Mouse (Mus musculus): Measurements from ENCODE around the gene Vav3. TPM values are rescaled to one million over a fixed set of nuclear protein-coding genes. Genes with fewer than 3 reads are reported as not detected.

Gene Vav3
- polyA plus RNA-seq, 1 experiment from 2014 or later, result 10.4 TPM

DNA sequence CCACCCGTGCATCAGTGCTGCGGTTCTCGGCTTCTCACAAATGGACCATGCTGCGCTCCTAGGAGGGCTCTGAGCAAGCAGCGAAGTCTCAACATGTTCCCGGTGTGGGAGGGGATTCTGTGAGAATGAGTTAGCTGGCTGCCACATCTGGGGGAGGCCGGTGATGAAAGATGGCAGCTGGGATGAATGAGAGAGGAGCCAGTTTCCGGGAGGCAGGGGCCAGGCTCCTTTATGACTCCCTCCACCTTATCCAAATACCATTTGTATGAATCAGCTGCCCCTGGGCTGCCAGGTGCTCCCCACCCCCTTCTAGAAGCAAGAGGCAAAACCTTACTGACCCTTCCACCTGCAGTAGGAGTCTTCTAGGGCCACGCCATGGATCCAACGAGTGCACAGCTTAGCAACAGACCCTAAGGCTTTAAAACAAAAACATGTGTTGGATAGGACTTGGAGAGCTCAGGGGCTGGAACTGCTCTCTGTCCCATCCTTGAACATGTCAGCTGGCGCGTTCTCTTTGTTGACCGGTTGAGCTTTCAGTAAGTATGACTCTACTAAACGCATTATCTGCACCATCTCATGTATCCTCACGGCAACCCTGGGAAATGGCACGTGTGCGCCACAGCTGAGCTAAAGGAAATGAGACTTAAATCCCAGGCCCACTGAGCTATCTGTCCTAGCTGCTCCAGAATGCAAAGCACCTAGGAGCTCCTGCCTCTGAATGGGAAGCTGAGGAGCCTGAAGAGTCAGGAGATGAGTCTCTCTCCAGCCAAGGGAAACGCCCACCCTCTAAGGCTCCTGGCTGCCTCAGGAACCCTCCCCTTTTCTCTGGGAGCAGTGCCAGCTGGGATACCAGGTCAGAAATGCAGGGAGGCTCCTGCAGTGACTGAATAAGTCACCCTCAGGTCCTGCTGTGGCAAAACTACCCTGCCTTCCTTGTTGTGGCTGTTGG, 30.9 kb upstream of the Vav3 start:
- Histone ChIP-seq H3K36me3 (ENCODE audit: control insufficient read depth, insufficient read depth) (no peaks in the 10 kb centered on the region), H3K27me3 (replicated peaks; ENCODE audit: control insufficient read depth, insufficient read depth, low read length) (no peaks in the 10 kb centered on the region), H3K9ac (ENCODE audit: low read depth, low read length) (no peak overlapping the region), H3K4me2 (replicated peaks; ENCODE audit: low read depth) (no peak overlapping the region), H3K9me3 (ENCODE audit: control insufficient read depth) (no peaks in the 10 kb centered on the region), H3K27ac (ENCODE audit: low read depth, low read length) (no peak overlapping the region), H3K4me3 (ENCODE audit: low read depth, low read length) (no peak overlapping the region), H3K4me1 (replicated peaks; ENCODE audit: control insufficient read depth, insufficient read depth, low read length) (no peaks in the 10 kb centered on the region)
- TF ChIP-seq CTCF (IDR thresholded peaks at IDR 0.05; ENCODE audit: low read depth), result no peak
- 78% methylated on average over 18 of the region's 18 CpGs for WGBS
- no peak for ATAC-seq

DNA sequence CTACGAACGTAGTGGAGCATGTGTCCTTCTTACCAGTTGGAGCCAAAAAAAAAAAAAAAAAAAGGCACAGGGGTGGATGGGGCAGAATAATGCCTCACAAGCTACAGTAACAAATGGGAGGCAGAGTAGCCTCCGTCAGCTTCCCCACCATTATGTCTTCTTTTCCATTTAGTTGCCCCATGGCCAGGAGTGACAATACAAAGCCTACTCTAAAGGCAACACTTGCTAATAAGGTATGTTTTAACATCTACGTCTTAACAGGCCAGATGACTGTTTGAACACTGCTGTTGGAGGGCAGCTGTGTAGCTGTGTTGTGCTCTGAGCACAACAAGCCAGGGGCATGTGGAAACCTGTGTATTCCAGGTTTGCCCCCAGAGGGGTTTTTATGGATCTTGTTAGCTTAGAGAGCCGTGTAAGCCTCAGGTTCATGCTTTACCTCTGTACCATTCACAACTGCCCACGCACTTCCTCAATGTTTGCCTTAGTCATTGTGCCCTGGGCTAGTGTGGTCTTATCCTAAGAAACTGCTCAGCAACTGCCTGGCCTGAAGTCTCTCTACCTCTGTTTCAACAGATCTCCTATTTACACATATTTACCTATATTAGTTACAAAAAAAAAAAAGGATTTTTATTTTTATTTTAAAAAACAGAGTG, 29.2 kb upstream of the Vav3 start:
- H3K9ac ChIP-seq (ENCODE audit: low read depth, low read length), result no peak overlapping the region
- H3K36me3 ChIP-seq (ENCODE audit: control insufficient read depth, insufficient read depth), result no peaks in the 10 kb centered on the region
- H3K4me2 ChIP-seq (replicated peaks; ENCODE audit: low read depth), result no peak overlapping the region
- no peak overlapping the region for H3K4me3 ChIP-seq (ENCODE audit: low read depth, low read length)
- no peaks in the 10 kb centered on the region for H3K9me3 ChIP-seq (ENCODE audit: control insufficient read depth)
- H3K4me1 ChIP-seq (replicated peaks; ENCODE audit: control insufficient read depth, insufficient read depth, low read length), result no peaks in the 10 kb centered on the region
- ATAC-seq, result no peak
- no peak overlapping the region for H3K27ac ChIP-seq (ENCODE audit: low read depth, low read length)
- TF ChIP-seq CTCF (IDR thresholded peaks at IDR 0.05; ENCODE audit: low read depth), result no peak
- WGBS, result 82% methylated on average over 6 of the region's 6 CpGs
- H3K27me3 ChIP-seq (replicated peaks; ENCODE audit: control insufficient read depth, insufficient read depth, low read length), result no peaks in the 10 kb centered on the region

DNA sequence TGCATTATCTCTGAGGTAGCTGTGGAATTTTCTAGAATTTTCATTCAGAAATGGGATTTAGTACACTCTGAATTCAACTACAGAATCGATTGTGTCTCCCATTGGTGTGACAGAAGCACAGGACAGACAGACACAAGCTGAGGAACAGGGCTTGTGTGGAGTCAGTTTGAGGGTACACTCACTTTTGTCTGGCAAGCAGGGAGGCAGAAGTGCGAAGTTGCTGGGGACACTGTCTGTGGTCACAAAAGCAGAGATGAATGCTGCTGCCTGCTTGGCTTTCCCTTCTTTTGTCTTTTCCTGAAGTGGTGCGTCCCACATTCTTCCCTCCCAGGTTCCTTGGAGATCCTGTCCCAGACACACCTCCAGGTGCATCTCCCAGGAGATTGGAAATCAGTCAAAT, 28.6 kb upstream of the Vav3 start:
- Histone ChIP-seq H3K4me3 (ENCODE audit: low read depth, low read length) (no peak overlapping the region), H3K9ac (ENCODE audit: low read depth, low read length) (no peak overlapping the region), H3K27me3 (replicated peaks; ENCODE audit: control insufficient read depth, insufficient read depth, low read length) (no peaks in the 10 kb centered on the region), H3K4me1 (replicated peaks; ENCODE audit: control insufficient read depth, insufficient read depth, low read length) (no peaks in the 10 kb centered on the region), H3K27ac (ENCODE audit: low read depth, low read length) (no peak overlapping the region), H3K9me3 (ENCODE audit: control insufficient read depth) (no peaks in the 10 kb centered on the region), H3K36me3 (ENCODE audit: control insufficient read depth, insufficient read depth) (no peaks in the 10 kb centered on the region), H3K4me2 (replicated peaks; ENCODE audit: low read depth) (no peak overlapping the region)
- 77% methylated on average over 3 of the region's 3 CpGs for WGBS
- ATAC-seq, result no peak
- TF ChIP-seq CTCF (IDR thresholded peaks at IDR 0.05; ENCODE audit: low read depth), result no peak

DNA sequence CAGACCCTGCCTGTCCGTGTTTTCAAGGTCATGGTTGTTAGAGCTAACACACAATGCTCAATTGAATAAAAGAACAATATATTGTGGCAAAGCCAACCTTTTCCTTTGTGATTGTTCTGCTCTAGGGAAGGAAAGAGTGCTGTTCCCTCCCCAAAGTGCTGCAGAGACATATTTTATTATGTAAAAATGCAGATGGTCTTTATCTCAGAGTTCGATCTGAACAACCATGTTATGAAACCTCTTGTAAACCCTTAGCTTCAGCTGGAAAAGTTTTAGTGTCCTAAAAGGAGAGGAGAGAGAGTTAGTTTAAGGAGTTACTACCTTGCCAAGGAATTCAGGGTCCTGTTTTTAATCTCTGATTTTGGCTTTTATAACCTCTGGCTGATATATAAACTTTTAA, 27.0 kb upstream of the Vav3 start:
- H3K4me1 ChIP-seq (replicated peaks; ENCODE audit: control insufficient read depth, insufficient read depth, low read length), result no peaks in the 10 kb centered on the region
- no peaks in the 10 kb centered on the region for H3K9me3 ChIP-seq (ENCODE audit: control insufficient read depth)
- TF ChIP-seq CTCF (IDR thresholded peaks at IDR 0.05; ENCODE audit: low read depth), result no peak

DNA sequence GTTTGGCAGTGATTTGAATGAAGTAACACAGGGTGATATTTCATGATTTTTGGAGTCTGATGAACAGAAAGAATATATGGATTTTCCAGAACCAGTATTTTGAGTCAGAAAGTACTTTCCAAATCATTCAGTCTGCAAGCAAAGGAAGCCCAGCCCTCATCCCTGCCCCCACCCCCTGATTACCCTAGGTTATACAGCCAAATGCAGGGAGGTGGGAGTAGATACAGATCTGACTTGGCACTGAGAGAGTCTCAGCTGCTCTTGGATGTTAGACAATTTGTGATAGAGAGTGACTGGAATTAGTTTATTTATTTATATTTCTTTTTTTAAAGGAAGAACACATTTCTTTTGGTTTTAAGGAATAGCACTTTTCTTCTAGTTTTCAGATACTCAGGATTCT, 18.2 kb upstream of the Vav3 start:
- H3K4me2 ChIP-seq (replicated peaks; ENCODE audit: low read depth), result no peak overlapping the region

More for the DNA sequence above, 27.0 kb upstream of the Vav3 start:
- Histone ChIP-seq H3K9ac (ENCODE audit: low read depth, low read length) (no peak overlapping the region), H3K27me3 (replicated peaks; ENCODE audit: control insufficient read depth, insufficient read depth, low read length) (no peaks in the 10 kb centered on the region), H3K36me3 (ENCODE audit: control insufficient read depth, insufficient read depth) (no peaks in the 10 kb centered on the region), H3K4me3 (ENCODE audit: low read depth, low read length) (no peak overlapping the region), H3K4me2 (replicated peaks; ENCODE audit: low read depth) (no peak overlapping the region), H3K27ac (ENCODE audit: low read depth, low read length) (no peak overlapping the region)
- ATAC-seq, result no peak
- 47% methylated on average over 2 of the region's 2 CpGs for WGBS

DNA sequence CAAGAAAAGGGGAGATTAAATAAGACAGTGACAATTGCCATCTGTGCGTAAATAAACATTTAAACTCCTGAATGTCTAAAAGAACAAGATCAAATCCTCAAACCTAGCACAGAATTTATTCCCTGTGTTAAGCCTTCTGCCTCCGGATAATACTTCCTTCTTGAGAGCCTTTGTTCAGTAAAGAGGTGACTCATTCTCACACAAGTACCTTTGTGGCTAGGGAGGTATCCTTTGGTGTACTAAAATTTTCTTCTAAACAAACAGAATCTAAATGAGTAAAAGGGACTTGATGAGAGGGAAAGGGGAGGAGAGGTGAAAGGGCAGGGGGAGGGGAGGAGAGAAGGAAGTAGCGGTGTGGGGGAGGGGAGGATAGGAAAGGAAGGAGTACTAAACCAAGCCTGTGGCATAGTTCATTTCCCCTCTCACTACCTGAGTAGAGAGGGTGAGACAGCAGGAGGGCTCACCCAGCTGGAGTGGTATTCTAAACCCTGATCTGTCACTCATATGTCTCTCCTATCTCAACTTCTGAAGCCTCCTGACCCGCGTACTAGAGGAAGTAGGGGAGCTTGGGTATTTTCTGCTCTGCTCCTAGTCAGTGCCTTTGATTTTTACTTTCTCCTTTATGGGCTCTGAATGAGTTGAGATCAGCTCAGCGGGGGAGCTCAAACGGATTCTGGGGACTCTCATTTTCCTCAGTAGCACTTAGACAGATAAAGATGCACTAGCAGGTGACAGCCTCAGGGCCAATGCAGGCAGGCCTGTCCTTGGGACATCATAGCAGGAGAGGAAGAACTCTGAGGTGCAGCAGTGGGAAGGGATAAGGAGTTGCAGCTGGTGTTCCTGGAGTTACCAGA, 16.8 kb upstream of the Vav3 start:
- no peak for TF ChIP-seq CTCF (IDR thresholded peaks at IDR 0.05; ENCODE audit: low read depth)
- H3K27ac ChIP-seq (ENCODE audit: low read depth, low read length), result no peak overlapping the region
- H3K27me3 ChIP-seq (replicated peaks; ENCODE audit: control insufficient read depth, insufficient read depth, low read length), result no peaks in the 10 kb centered on the region

More for the DNA sequence above, 18.2 kb upstream of the Vav3 start:
- H3K9me3 ChIP-seq (ENCODE audit: control insufficient read depth), result no peaks in the 10 kb centered on the region
- no peak overlapping the region for H3K9ac ChIP-seq (ENCODE audit: low read depth, low read length)
- H3K36me3 ChIP-seq (ENCODE audit: control insufficient read depth, insufficient read depth), result no peaks in the 10 kb centered on the region
- H3K27me3 ChIP-seq (replicated peaks; ENCODE audit: control insufficient read depth, insufficient read depth, low read length), result no peaks in the 10 kb centered on the region
- H3K4me1 ChIP-seq (replicated peaks; ENCODE audit: control insufficient read depth, insufficient read depth, low read length), result no peaks in the 10 kb centered on the region
- no peak overlapping the region for H3K27ac ChIP-seq (ENCODE audit: low read depth, low read length)
- TF ChIP-seq CTCF (IDR thresholded peaks at IDR 0.05; ENCODE audit: low read depth), result no peak
- ATAC-seq, result no peak
- no peak overlapping the region for H3K4me3 ChIP-seq (ENCODE audit: low read depth, low read length)

More for the DNA sequence above, 16.8 kb upstream of the Vav3 start:
- WGBS, result 57% methylated on average over 7 of the region's 7 CpGs
- Histone ChIP-seq H3K4me2 (replicated peaks; ENCODE audit: low read depth) (no peak overlapping the region), H3K4me3 (ENCODE audit: low read depth, low read length) (no peak overlapping the region), H3K9me3 (ENCODE audit: control insufficient read depth) (no peaks in the 10 kb centered on the region), H3K4me1 (replicated peaks; ENCODE audit: control insufficient read depth, insufficient read depth, low read length) (no peaks in the 10 kb centered on the region), H3K9ac (ENCODE audit: low read depth, low read length) (no peak overlapping the region), H3K36me3 (ENCODE audit: control insufficient read depth, insufficient read depth) (no peaks in the 10 kb centered on the region)
- ATAC-seq, result no peak

Measured in intestine, postnatal 0 days (tissue).